Mouse (Mus musculus): ENCODE measurements around the gene Ints6. TPM values are rescaled to one million over a fixed set of nuclear protein-coding genes. Genes with fewer than 3 reads are reported as not detected.

The Ints6 gene
- total and polyA plus RNA-seq, 2 experiments from 2014 or later: 9.1 to 20.3 TPM

- 33% methylated on average over 6 of the region's 6 CpGs for WGBS
Measured at GRCm38 (mm10) chr14:62638345-62638702, 122.6 kb downstream of the Ints6 start.

GRCm38 (mm10) chr14:62637436-62638344, 123.3 kb downstream of the Ints6 start:
- ATAC-seq (peak; percentile 87), DNase-seq (peak; percentile 76)
- Histone ChIP-seq H3K4me3 (ENCODE audit: low read depth, low read length) (no peak overlapping the region), H3K27me3 (ENCODE audit: insufficient read depth, low read length) (no peaks in the 10 kb centered on the region), H3K9ac (0 out of 2 replicates have a peak overlapping the region, but pooled peaks have one; percentile 14), H3K9me3 (ENCODE audit: low read length) (no peaks in the 10 kb centered on the region), H3K36me3 (ENCODE audit: insufficient read depth) (no peaks in the 10 kb centered on the region), H3K4me2 (ENCODE audit: low read depth) (peak overlapping the region; percentile 15; the same call in 1 of the 2 replicates), H3K27ac (ENCODE audit: low read depth, low read length) (peak overlapping the region; percentile 88), H3K4me1 (ENCODE audit: insufficient read depth) (peaks cover 10% of the 10 kb centered on the region; the same call in 1 of the 2 replicates)
- WGBS: 21% methylated on average over 9 of the region's 9 CpGs
- no peak for TF ChIP-seq CTCF (IDR thresholded peaks at IDR 0.05; ENCODE audit: low read depth)

More at GRCm38 (mm10) chr14:62638345-62638702, 122.6 kb downstream of the Ints6 start:
- no peak for TF ChIP-seq CTCF (IDR thresholded peaks at IDR 0.05; ENCODE audit: low read depth)
- Histone ChIP-seq H3K36me3 (ENCODE audit: insufficient read depth) (no peaks in the 10 kb centered on the region), H3K4me1 (ENCODE audit: insufficient read depth) (peaks cover 10% of the 10 kb centered on the region; the same call in 1 of the 2 replicates), H3K4me2 (ENCODE audit: low read depth) (peak overlapping the region; percentile 15; the same call in 1 of the 2 replicates), H3K9me3 (ENCODE audit: low read length) (no peaks in the 10 kb centered on the region), H3K9ac (0 out of 2 replicates have a peak overlapping the region, but pooled peaks have one; percentile 14), H3K4me3 (ENCODE audit: low read depth, low read length) (no peak overlapping the region), H3K27me3 (ENCODE audit: insufficient read depth, low read length) (no peaks in the 10 kb centered on the region), H3K27ac (ENCODE audit: low read depth, low read length) (peak overlapping the region; percentile 88)
- ATAC-seq (peak; percentile 44), DNase-seq (no peak)

GRCm38 (mm10) chr14:62627951-62628350, 133.0 kb downstream of the Ints6 start:
- Histone ChIP-seq H3K4me1 (ENCODE audit: insufficient read depth) (no peaks in the 10 kb centered on the region), H3K4me2 (ENCODE audit: low read depth) (no peak overlapping the region), H3K36me3 (ENCODE audit: insufficient read depth) (no peaks in the 10 kb centered on the region), H3K4me3 (ENCODE audit: low read depth, low read length) (no peak overlapping the region), H3K9me3 (ENCODE audit: low read length) (no peaks in the 10 kb centered on the region), H3K27ac (ENCODE audit: low read depth, low read length) (no peak overlapping the region), H3K9ac (no peak overlapping the region), H3K27me3 (ENCODE audit: insufficient read depth, low read length) (no peaks in the 10 kb centered on the region)
- ATAC-seq: no peak
- TF ChIP-seq CTCF (IDR thresholded peaks at IDR 0.05; ENCODE audit: low read depth): no peak
- DNase-seq: no peak
- WGBS: 84% methylated on average over 5 of the region's 5 CpGs

Other genes with a start within 250 kb of the Ints6 start
- gene Fam124a, start 205.4 kb downstream of the Ints6 start, total RNA-seq (2014; rRNA removed): 41.7 and 66.4 TPM in 2 replicates
- gene Fam124a, start 205.4 kb downstream of the Ints6 start, polyA plus RNA-seq (2015; fragmentation: Nextera tagmentation; extraction: Ambion mirVana): 39.6 and 52.3 TPM in 2 replicates
- gene Gm4131, start 194.2 kb downstream of the Ints6 start, total RNA-seq (2014; rRNA removed): not detected in 2 replicates
- 0.22 TPM in 1 of 2 replicates, not detected in the other for gene Gm4131, start 194.2 kb downstream of the Ints6 start, polyA plus RNA-seq (2015; fragmentation: Nextera tagmentation; extraction: Ambion mirVana)
- 0.14 TPM in 1 of 2 replicates, not detected in the other for gene Serpine3, start 97.5 kb downstream of the Ints6 start, total RNA-seq (2014; rRNA removed)
- 0.15 TPM in 1 of 2 replicates, not detected in the other for gene Serpine3, start 97.5 kb downstream of the Ints6 start, polyA plus RNA-seq (2015; fragmentation: Nextera tagmentation; extraction: Ambion mirVana)
- 14.6 and 18.4 TPM in 2 replicates for gene Wdfy2, start 76.5 kb upstream of the Ints6 start, total RNA-seq (2014; rRNA removed)
- gene Wdfy2, start 76.5 kb upstream of the Ints6 start, polyA plus RNA-seq (2015; fragmentation: Nextera tagmentation; extraction: Ambion mirVana): 2.4 and 3.6 TPM in 2 replicates
- not detected in 2 replicates for gene Defb48, start 223.3 kb upstream of the Ints6 start, total RNA-seq (2014; rRNA removed)
- gene Defb48, start 223.3 kb upstream of the Ints6 start, polyA plus RNA-seq (2015; fragmentation: Nextera tagmentation; extraction: Ambion mirVana): not detected in 2 replicates
- not detected in 2 replicates for gene Defb47, start 236.9 kb upstream of the Ints6 start, total RNA-seq (2014; rRNA removed)
- not detected in 2 replicates for gene Defb47, start 236.9 kb upstream of the Ints6 start, polyA plus RNA-seq (2015; fragmentation: Nextera tagmentation; extraction: Ambion mirVana)